20 mouse cellular contexts compared by ENCODE assay signal in the genomic region with DNA sequence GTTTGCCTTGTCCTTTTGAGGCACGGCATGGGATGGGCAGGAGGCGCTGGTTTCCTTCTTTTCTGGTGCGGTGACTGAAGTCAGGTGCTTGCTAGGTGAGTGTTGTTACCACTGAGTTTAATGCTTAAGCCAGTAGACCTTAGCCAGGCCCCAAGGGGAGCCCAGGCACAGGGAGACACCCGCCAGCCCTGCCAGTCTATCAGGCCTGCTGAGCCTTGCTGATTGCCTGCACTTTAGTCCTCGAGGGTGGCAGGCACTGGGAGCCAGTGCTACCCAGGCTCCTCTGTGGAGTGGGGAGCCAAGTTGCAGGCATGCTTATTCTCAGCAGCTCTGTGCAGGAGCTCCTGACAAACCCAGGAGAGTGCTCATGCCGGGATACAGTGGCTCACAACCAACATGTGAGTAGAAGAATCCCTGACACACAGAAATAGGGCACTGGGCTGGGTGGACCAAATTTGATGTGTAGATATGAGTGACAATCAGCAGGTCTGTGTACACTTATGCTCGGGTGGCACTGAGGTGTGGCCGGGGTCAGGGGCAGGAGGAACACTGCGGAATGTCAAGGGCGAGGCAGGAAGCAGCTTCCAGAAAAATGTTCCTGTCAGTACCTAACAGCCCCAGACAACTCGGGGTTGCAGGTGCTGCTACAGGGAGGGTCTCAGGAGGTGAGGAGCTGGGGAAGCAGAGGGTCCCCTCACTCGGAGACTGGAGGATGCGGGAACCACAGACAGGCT.
DNase-seq lines count a peak whose midpoint lies in the region; ATAC-seq and TF ChIP-seq lines count a peak whose summit lies in the region.
"Had no signal": no experiment of that assay in that cellular context is flagged by ENCODE, and none has a peak within 500 bp of the region (broad histone marks: within the 10 kb centered on the region; RNA-seq: fewer than 3 reads in every experiment).

No protein-coding gene starts in this region.

- 76% methylated on average over 13 of the region's 13 CpGs for WGBS in forebrain, embryonic 15.5 days
- 77% methylated on average over 13 of the region's 13 CpGs for WGBS in forebrain, postnatal 0 days
- WGBS in intestine, embryonic 14.5 days = 41% methylated on average over 13 of the region's 13 CpGs
- WGBS in midbrain, embryonic 15.5 days = 72% methylated on average over 13 of the region's 13 CpGs

- H3K27ac ChIP-seq in forebrain, embryonic 15.5 days (replicated peaks) = peak overlapping the region; percentile 28; the same call in 1 of the 2 replicates
- no peak overlapping the region for H3K27ac ChIP-seq in forebrain, postnatal 0 days (ENCODE audit: low read depth, low read length)
- H3K27ac ChIP-seq in intestine, embryonic 14.5 days (ENCODE audit: low read depth) = no peak overlapping the region
- peak overlapping the region; percentile 75 for H3K27ac ChIP-seq in midbrain, embryonic 15.5 days
- H3K27ac ChIP-seq: embryonic facial prominence, embryonic 10.5 days; limb, embryonic 15.5 days had no signal

- no peaks in the 10 kb centered on the region for H3K9me3 ChIP-seq in forebrain, embryonic 15.5 days
- no peaks in the 10 kb centered on the region for H3K9me3 ChIP-seq in forebrain, postnatal 0 days (ENCODE audit: low read length)
- no peaks in the 10 kb centered on the region for H3K9me3 ChIP-seq in intestine, embryonic 14.5 days (ENCODE audit: control insufficient read depth, low read length)
- H3K9me3 ChIP-seq in midbrain, embryonic 15.5 days = no peaks in the 10 kb centered on the region
- H3K9me3 ChIP-seq: embryonic facial prominence, embryonic 10.5 days; limb, embryonic 15.5 days had no signal

- H3K36me3 ChIP-seq in forebrain, embryonic 15.5 days = no peaks in the 10 kb centered on the region
- H3K36me3 ChIP-seq in forebrain, postnatal 0 days (ENCODE audit: insufficient read depth) = no peaks in the 10 kb centered on the region
- H3K36me3 ChIP-seq in intestine, embryonic 14.5 days (ENCODE audit: control insufficient read depth, insufficient read depth, low read length) = no peaks in the 10 kb centered on the region
- H3K36me3 ChIP-seq in midbrain, embryonic 15.5 days (replicated peaks) = no peaks in the 10 kb centered on the region
- H3K36me3 ChIP-seq: embryonic facial prominence, embryonic 10.5 days; limb, embryonic 15.5 days had no signal

- no peak overlapping the region for H3K4me2 ChIP-seq in forebrain, embryonic 15.5 days (replicated peaks)
- H3K4me2 ChIP-seq in forebrain, postnatal 0 days (ENCODE audit: low read depth) = no peak overlapping the region
- no peak overlapping the region for H3K4me2 ChIP-seq in intestine, embryonic 14.5 days (ENCODE audit: low read length)
- no peak overlapping the region for H3K4me2 ChIP-seq in midbrain, embryonic 15.5 days
- H3K4me2 ChIP-seq: limb, embryonic 15.5 days had no signal

- no peak for TF ChIP-seq CTCF in forebrain, postnatal 0 days (IDR thresholded peaks at IDR 0.05; ENCODE audit: low read depth)

- no peaks in the 10 kb centered on the region for H3K27me3 ChIP-seq in forebrain, embryonic 15.5 days
- no peaks in the 10 kb centered on the region; the same call in 1 of the 2 replicates for H3K27me3 ChIP-seq in forebrain, postnatal 0 days (ENCODE audit: insufficient read depth, low read length)
- no peaks in the 10 kb centered on the region for H3K27me3 ChIP-seq in intestine, embryonic 14.5 days (replicated peaks; ENCODE audit: control insufficient read depth, insufficient read depth, low read length)
- 0 out of 2 replicates have a peak, but pooled peaks cover 2% of the 10 kb centered on the region for H3K27me3 ChIP-seq in midbrain, embryonic 15.5 days (replicated peaks)
- H3K27me3 ChIP-seq: CH12.LX had no signal

- H3K9ac ChIP-seq in forebrain, embryonic 15.5 days (replicated peaks) = no peak overlapping the region
- H3K9ac ChIP-seq in forebrain, postnatal 0 days = no peak overlapping the region
- H3K9ac ChIP-seq in intestine, embryonic 14.5 days (ENCODE audit: low read length) = no peak overlapping the region
- H3K9ac ChIP-seq in midbrain, embryonic 15.5 days = no peak overlapping the region
- H3K9ac ChIP-seq: limb, embryonic 15.5 days; liver, postnatal 0 days had no signal

- intact Hi-C loops in gastrocnemius, postnatal 14 days (cut with DNase I; ENCODE audit: low total_unique reads) = no loop called here

- no peak for DNase-seq in forebrain, postnatal 0 days
- peak; percentile 6 for DNase-seq in kidney, adult 9 months
- DNase-seq in kidney, postnatal 14 days = no peak
- DNase-seq in intestine, embryonic 14.5 days (ENCODE audit: low spot score) = no peak
- DNase-seq in gastrocnemius, postnatal 14 days = no peak
- DNase-seq: adrenal gland, adult 8-10 months; cerebellum, adult 11-12 months; cerebellum, postnatal 25 days; gastrocnemius, postnatal 25 days; heart, postnatal 10 days; kidney, postnatal 25 days; liver, postnatal 0 days; right cerebral cortex, postnatal 4 days; thymus, postnatal 25 days had no signal

- H3K4me1 ChIP-seq in forebrain, embryonic 15.5 days = peaks cover 11% of the 10 kb centered on the region
- H3K4me1 ChIP-seq in forebrain, postnatal 0 days (ENCODE audit: insufficient read depth) = no peaks in the 10 kb centered on the region
- peaks cover 3% of the 10 kb centered on the region; the same call in 1 of the 2 replicates for H3K4me1 ChIP-seq in intestine, embryonic 14.5 days (replicated peaks; ENCODE audit: control insufficient read depth, insufficient read depth, low read length)
- peaks cover 21% of the 10 kb centered on the region for H3K4me1 ChIP-seq in midbrain, embryonic 15.5 days

- H3K4me3 ChIP-seq in forebrain, embryonic 15.5 days = no peak overlapping the region
- H3K4me3 ChIP-seq in forebrain, postnatal 0 days (ENCODE audit: low read depth, low read length) = no peak overlapping the region
- H3K4me3 ChIP-seq in intestine, embryonic 14.5 days (ENCODE audit: low read depth, low read length) = no peak overlapping the region
- H3K4me3 ChIP-seq in midbrain, embryonic 15.5 days = no peak overlapping the region
- H3K4me3 ChIP-seq: embryonic facial prominence, embryonic 10.5 days; limb, embryonic 15.5 days had no signal

- ATAC-seq in forebrain, embryonic 15.5 days (replicated peaks) = no peak
- no peak for ATAC-seq in forebrain, postnatal 0 days
- ATAC-seq in intestine, embryonic 14.5 days (replicated peaks; ENCODE audit: low FRiP score, low TSS enrichment, low read depth) = peak; percentile 61; the same call in 1 of the 2 replicates
- ATAC-seq in midbrain, embryonic 15.5 days (replicated peaks) = no peak
- ATAC-seq: inflammation-experienced regulatory T-cells, adult 6 months; liver, postnatal 0 days had no signal

Comparison
In these comparisons a context has a peak if more than half of its experiments do, and no peak if none do; other contexts are left out.
1. H3K27ac ChIP-seq: peak in forebrain, embryonic 15.5 days (single experiment) and midbrain, embryonic 15.5 days (single experiment); none in forebrain, postnatal 0 days (single experiment) and intestine, embryonic 14.5 days (single experiment).